Mouse (Mus musculus) hindbrain, embryonic 10.5 days (tissue): ENCODE results near the gene Cmbl. TPM values are rescaled to one million over a fixed set of nuclear protein-coding genes. Genes with fewer than 3 reads are reported as not detected.
"Not testable (repeated sequence)": the region's sequence is repeated elsewhere in the genome, so short reads cannot be mapped to it uniquely, and the experiment has no call there.

Experiments
- DNase-seq: peaks from one replicate; pipeline ENCODE4 v3.0.0-alpha.2; 2017; ENCODE audit warnings: low spot score
- H3K27ac ChIP-seq: fragments of 300-500 bp; sonication (generic); 2 replicates; pipeline ENCODE4 v1.5.1; 2016; ENCODE audit warnings: mild to moderate bottlenecking, moderate library complexity
- H3K27me3 ChIP-seq: fragments of 300-500 bp; sonication (generic); 2 replicates; pipeline ENCODE4 v1.6.1; 2016; ENCODE audit warnings: mild to moderate bottlenecking; ENCODE audit not compliant: poor library complexity, insufficient read depth, severe bottlenecking
- H3K36me3 ChIP-seq: fragments of 300-500 bp; sonication (generic); 2 replicates; pipeline ENCODE4 v1.6.1; 2016; ENCODE audit warnings: mild to moderate bottlenecking, moderate library complexity
- H3K4me1 ChIP-seq: fragments of 300-500 bp; sonication (generic); replicated peaks from 2 replicates; pipeline ENCODE4 v1.6.1; 2016; ENCODE audit warnings: mild to moderate bottlenecking
- H3K4me3 ChIP-seq: fragments of 300-500 bp; sonication (generic); 2 replicates; pipeline ENCODE4 v1.5.1; 2016; ENCODE audit warnings: mild to moderate bottlenecking, moderate library complexity
- H3K9me3 ChIP-seq: fragments of 300-500 bp; sonication (generic); 2 replicates; pipeline ENCODE4 v1.6.1; 2016; ENCODE audit warnings: mild to moderate bottlenecking, moderate library complexity
- WGBS: fragments of 180-500 bp; shearing (Covaris S2); methylation state at CpG from one replicate; pipeline ENCODE4 v1.1.7; 2016; 5-methylcytosine and 5-hydroxymethylcytosine counted together
- polyA plus RNA-seq: library from polyadenylated mRNA; unstranded; fragments of >200 nt; fragmentation: Nextera tagmentation; extraction: Ambion mirVana; gene quantifications from 2 replicates; pipeline ENCODE4 v1.2.1, GENCODE M21; 2016

The Cmbl gene
- polyA plus RNA-seq, 1 experiment from 2014 or later = 1.6 TPM

DNA sequence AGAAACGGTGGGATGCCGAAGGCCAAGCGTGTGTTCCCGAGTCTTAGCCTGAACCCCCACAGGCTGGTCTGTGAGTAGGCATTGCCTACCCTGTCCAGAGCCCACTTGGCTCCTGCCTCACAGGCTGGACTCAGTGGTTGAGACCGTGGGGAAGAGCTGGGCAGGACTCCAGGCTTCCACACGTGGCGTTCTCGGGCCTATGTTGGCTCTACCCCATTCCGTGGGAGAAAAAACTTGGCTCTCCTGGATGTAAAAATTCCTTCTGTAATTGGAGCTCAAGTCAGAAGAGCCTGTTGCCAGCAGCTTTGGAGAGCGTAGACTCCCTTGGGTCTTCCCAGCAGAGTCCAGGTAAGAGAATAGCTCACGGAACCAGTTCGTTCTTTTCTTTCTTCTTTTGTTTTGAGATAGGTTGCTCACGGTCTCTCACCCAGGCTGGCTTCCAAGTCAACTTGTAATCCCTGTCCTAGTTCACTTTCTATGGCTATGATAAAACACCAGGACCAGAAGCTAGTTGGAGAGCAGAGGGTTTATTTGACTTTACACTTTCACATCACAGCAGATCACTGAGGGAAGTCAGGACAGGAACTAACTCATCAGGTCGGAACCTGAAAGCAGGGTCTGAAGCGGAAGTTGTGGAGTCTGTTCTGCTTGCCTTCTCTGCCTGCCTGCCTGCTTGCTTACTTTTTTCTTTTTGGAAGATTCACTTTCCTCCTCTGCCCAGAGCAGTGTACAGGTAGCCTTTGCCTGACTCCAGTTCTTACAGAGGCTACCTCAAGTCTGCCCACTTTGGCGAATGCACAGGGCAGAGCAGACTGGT lies 6.9 kb downstream of the Cmbl start:
- Histone ChIP-seq H3K27me3 (no peaks in the 10 kb centered on the region), H3K9me3 (no peaks in the 10 kb centered on the region), H3K36me3 (no peaks in the 10 kb centered on the region), H3K27ac (0 out of 2 replicates have a peak overlapping the region, but pooled peaks have one; percentile 16), H3K4me1 (peaks cover 21% of the 10 kb centered on the region), H3K4me3 (no peak overlapping the region)
- 89% methylated on average over 16 of the region's 16 CpGs for whole genome bisulfite sequencing
- DNase-seq = no peak

DNA sequence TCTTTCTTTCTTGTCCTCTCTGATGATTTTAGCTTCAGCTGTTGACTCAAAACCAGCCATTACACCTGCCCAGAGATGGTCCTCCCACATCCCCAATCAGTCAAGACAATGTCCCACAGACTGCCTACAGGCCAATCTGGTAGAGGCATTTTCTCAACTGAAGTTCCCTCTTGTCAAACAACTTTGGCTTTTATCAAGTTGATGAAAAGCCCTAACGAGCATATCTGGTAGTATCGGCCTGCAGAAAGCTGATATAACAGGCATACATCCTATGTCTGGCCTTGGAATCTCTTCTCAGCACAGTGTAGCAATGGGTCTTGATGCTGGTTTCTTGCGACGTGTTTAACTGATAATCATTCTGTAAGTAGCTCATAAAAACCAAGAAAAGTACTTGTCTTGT lies 8.1 kb downstream of the Cmbl start:
- Histone ChIP-seq H3K27ac (no peak overlapping the region), H3K4me1 (peaks cover 19% of the 10 kb centered on the region), H3K27me3 (no peaks in the 10 kb centered on the region), H3K4me3 (no peak overlapping the region), H3K9me3 (no peaks in the 10 kb centered on the region), H3K36me3 (no peaks in the 10 kb centered on the region)
- 91% methylated on average over 4 of the region's 4 CpGs for WGBS
- no peak for DNase-seq

DNA sequence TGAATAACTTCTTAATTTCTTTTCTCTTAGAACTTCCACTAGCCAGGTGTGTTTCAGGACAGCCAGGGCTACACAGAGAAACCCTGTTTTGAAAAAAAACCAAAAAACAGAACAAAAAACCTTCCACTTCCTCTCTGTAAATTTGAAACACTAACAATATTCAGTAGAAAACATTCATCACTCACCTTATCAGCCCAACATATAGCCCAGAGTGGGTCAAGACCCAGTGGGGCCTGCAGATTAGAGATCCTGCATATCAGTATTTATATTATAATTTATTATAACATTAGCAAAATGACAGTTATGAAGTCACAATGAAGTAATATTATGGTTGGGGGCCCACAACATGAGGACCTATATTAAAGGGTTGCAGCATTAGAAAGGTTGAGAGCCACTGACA lies 8.5 kb downstream of the Cmbl start:
- Histone ChIP-seq H3K27ac (no peak overlapping the region), H3K4me1 (peaks cover 15% of the 10 kb centered on the region), H3K36me3 (no peaks in the 10 kb centered on the region), H3K4me3 (no peak overlapping the region), H3K9me3 (no peaks in the 10 kb centered on the region), H3K27me3 (no peaks in the 10 kb centered on the region)
- DNase-seq = no peak

DNA sequence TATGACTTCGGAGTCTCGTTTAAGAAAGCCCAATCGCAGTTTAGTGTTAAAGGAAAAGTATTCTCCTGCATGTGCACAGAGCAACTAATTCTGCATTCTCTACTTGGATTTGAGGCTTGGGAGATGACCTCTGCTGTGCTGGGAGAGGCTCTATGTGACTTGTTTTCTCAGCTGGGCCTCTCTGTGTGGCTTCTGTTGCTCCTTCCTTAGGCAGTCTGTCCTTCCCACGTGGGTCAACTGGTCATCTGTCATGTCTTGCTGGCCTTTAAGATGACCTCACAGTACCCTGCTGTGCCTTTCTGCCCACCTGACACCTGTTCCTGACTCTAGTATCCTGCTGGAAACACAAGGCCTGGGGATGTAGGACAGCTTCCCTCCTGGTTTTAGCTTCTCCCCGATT lies 10.9 kb downstream of the Cmbl start:
- no peak for DNase-seq
- Histone ChIP-seq H3K4me3 (no peak overlapping the region), H3K9me3 (no peaks in the 10 kb centered on the region), H3K36me3 (no peaks in the 10 kb centered on the region), H3K27ac (no peak overlapping the region), H3K4me1 (peaks cover 13% of the 10 kb centered on the region), H3K27me3 (no peaks in the 10 kb centered on the region)
- WGBS = 70% methylated on average over 5 of the region's 5 CpGs

DNA sequence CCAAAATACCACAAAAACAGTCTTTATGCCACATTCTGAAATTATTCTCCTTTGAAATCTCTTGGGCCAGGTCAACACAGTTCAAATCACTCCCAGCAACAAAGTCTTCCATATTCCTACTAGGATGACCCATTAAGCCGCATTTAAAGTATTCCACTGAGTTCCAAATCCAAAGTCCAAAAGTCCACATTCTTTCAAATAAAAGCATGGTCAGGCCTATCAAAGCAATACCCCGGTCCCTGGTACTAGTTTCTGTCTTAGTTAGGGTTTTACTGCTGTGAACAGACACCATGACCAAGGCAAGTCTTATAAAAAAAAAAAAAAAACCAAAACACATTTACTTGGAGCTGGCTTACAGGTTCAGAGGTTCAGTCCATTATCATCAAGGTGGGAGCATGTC lies 15.9 kb downstream of the Cmbl start:
- H3K9me3 ChIP-seq, DNase-seq, H3K36me3 ChIP-seq, H3K4me1 ChIP-seq, H3K4me3 ChIP-seq, H3K27ac ChIP-seq, H3K27me3 ChIP-seq: not testable (repeated sequence)
- WGBS = 90% methylated on average over 2 of the region's 2 CpGs

DNA sequence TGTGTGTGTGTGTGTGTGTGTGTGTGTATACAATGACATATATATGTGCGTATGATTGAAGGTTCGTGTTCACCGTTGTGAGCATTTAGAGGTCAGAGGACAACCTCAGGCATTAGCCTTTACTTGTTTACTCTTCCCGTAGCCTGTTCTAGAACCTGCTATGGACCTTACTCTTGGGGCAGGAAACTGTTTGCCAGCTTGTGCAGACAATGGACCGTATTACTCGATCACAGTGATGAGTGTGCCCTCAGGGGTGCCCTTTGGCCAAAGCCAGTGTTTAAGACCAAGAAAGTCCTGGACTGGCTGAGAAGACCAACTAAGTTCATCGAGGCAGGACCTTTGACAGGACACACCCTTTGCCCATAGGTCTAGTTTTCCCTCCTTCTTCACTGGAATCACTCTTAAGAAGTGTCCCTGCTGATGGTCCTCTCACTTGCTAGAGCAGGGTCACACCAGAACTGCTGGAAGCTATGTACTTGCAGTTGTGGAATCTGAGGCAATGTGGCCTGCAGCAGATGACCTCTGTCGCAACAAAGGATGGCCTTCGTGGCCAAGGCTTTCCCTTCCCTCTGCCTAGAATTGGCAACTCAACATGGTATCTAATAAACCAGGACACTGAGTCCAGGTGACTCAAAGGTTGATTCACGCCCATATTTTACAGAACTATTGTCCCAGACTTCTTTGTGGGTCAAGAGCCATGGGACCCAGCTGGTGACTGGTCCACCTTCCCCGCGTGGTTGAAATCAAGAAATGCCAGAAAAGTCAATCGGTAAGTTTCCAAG lies 18.3 kb downstream of the Cmbl start:
- Histone ChIP-seq H3K27ac (no peak overlapping the region), H3K4me1 (no peaks in the 10 kb centered on the region), H3K4me3 (no peak overlapping the region), H3K36me3 (peaks cover 2% of the 10 kb centered on the region), H3K9me3 (no peaks in the 10 kb centered on the region), H3K27me3 (no peaks in the 10 kb centered on the region)
- no peak for DNase-seq
- WGBS = 92% methylated on average over 13 of the region's 13 CpGs

DNA sequence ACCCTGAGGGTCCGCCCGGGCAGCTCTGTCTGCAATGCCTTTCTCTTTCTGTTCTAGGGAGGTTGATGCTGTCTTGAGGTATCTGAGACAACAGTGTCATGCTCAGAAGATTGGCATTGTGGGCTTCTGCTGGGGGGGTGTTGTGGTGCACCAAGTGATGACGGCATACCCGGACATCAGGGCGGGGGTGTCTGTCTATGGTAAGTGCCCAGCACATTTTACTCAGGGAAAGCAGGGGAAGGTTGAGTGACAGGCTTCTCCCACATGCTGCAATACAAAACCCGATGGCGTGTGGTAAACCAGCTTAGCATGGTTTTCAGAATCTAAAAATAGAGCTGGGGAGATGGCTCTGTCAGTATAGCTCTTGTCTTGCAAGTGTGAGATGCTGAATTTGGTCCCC lies 20.0 kb downstream of the Cmbl start:
- Histone ChIP-seq H3K4me1 (no peaks in the 10 kb centered on the region), H3K9me3 (no peaks in the 10 kb centered on the region), H3K4me3 (no peak overlapping the region), H3K36me3 (peaks cover 19% of the 10 kb centered on the region), H3K27ac (no peak overlapping the region), H3K27me3 (no peaks in the 10 kb centered on the region)
- DNase-seq = no peak
- 90% methylated on average over 7 of the region's 7 CpGs for WGBS

DNA sequence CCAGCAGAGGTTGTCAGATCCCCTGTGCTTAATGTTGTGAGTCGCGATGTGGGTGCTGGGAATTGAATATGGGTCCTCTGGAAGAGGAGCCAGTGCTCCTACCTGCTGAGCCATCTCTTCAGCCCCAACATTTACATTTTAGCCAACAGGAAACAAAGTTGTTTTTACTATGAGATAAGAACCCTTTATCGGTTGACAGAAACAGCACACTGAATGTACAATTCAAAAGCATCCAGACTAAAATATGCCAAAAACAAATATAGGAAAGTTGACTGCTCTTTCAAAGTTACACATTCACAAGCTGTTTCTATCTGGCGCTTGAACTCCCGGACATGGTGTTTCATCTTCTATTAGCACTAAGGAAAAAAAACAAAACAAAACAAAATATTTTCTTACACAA lies 20.9 kb downstream of the Cmbl start:
- peaks cover 28% of the 10 kb centered on the region for H3K36me3 ChIP-seq
- no peaks in the 10 kb centered on the region for H3K27me3 ChIP-seq
- 87% methylated on average over 5 of the region's 5 CpGs for WGBS
- DNase-seq = no peak
- no peak overlapping the region for H3K4me3 ChIP-seq
- no peak overlapping the region for H3K27ac ChIP-seq
- H3K4me1 ChIP-seq = no peaks in the 10 kb centered on the region
- no peaks in the 10 kb centered on the region for H3K9me3 ChIP-seq

DNA sequence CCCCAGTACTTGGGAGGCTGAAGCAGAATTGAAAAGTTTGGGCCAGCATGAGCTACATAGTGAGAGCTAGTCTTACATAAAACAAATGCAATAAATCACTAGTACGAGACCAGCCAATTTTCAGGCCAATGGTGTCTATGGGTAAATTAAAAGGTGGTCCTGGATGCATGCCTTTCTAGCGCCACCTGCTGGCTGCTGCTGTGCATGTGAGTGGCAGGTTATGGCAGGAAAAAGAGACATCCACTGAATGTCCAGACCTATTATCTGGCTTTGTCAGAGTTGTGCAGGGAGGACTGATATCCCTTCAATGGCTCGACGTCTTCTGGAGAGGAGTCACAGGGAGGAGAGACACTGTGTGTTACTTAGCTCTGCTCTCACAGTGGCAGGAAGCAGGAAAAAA lies 21.3 kb downstream of the Cmbl start:
- Histone ChIP-seq H3K27ac (no peak overlapping the region), H3K9me3 (no peaks in the 10 kb centered on the region), H3K4me3 (no peak overlapping the region), H3K27me3 (no peaks in the 10 kb centered on the region), H3K36me3 (peaks cover 32% of the 10 kb centered on the region), H3K4me1 (no peaks in the 10 kb centered on the region)
- WGBS = 18% methylated on average over 4 of the region's 4 CpGs
- peak; percentile 87 for DNase-seq

DNA sequence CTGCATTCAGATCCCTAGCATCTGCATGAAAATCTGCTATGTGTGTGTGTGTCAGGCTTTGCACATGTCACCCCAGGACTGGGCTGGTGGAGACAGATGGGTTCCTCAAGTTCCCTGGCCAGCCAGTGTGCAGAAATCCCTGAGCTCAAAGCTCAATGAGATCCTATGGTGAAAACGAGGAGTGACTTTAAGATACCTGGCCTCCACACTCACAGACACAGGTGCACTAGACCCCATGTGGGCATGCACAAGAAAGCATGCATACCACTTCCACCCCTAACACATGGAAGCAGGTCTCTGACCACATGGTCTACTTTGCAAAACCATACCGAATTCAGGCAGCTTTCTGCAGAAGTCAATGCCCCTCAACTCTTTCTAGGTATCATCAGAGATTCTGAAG lies 22.6 kb downstream of the Cmbl start:
- Histone ChIP-seq H3K9me3 (no peaks in the 10 kb centered on the region), H3K4me1 (no peaks in the 10 kb centered on the region), H3K4me3 (no peak overlapping the region), H3K27me3 (no peaks in the 10 kb centered on the region), H3K36me3 (peaks cover 45% of the 10 kb centered on the region), H3K27ac (no peak overlapping the region)
- DNase-seq = no peak
- 78% methylated on average over 2 of the region's 2 CpGs for WGBS

DNA sequence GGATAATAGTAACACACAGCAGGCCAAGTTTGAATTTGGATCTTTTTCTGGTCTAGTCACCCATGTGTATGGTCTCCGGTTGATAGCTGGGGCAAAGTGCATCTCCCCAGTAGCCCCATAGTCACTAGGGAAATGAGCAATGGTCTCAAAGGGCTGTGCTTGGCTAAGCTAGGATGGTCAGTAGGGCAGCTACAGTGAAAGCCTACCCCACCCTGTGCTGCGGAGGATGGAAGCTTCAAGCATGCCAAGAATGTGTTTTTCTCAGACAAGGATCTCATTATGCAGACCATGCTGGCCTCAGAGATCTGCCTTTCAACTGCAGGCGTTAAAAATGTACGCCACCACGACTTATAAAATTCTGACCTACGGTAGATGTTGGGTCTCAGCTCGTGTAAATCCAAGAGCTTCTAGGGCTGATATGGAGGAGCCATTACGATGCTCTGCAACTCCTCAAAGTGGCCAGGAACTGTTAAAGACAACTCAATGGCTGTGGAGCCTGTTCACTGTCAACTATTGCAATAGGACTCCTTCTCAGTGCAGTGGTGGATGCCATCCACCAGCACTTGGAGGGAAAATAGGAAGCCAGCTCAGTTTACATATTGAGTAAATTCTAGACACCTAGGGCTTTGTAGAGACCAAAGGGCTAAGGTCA lies 23.9 kb downstream of the Cmbl start:
- 73% methylated on average over 8 of the region's 8 CpGs for WGBS
- Histone ChIP-seq H3K4me1 (no peaks in the 10 kb centered on the region), H3K27ac (no peak overlapping the region), H3K27me3 (no peaks in the 10 kb centered on the region), H3K4me3 (no peak overlapping the region), H3K9me3 (no peaks in the 10 kb centered on the region), H3K36me3 (peaks cover 58% of the 10 kb centered on the region)
- no peak for DNase-seq

DNA sequence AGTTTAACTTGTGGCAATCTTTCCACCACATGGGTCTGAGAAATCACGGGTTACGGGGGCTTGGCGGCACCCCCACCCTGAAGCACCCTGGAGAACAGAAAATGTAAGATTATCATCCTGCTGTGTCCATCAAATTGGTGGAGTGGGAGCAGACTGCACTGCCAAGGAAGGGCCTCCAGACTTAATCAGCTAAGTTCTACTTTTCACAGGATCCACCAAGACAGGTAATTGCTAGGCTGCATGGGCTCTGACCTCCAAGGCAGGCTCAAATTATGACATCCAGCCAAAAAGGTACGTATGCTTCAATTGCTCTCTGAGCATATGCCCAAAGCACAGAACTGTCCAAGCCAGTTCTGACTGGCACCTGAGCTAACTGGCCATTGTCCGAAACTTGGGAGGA lies 25.0 kb downstream of the Cmbl start:
- 95% methylated on average over 5 of the region's 5 CpGs for WGBS
- Histone ChIP-seq H3K27me3 (no peaks in the 10 kb centered on the region), H3K27ac (no peak overlapping the region), H3K4me3 (no peak overlapping the region), H3K4me1 (no peaks in the 10 kb centered on the region), H3K9me3 (no peaks in the 10 kb centered on the region), H3K36me3 (peaks cover 68% of the 10 kb centered on the region)
- no peak for DNase-seq

DNA sequence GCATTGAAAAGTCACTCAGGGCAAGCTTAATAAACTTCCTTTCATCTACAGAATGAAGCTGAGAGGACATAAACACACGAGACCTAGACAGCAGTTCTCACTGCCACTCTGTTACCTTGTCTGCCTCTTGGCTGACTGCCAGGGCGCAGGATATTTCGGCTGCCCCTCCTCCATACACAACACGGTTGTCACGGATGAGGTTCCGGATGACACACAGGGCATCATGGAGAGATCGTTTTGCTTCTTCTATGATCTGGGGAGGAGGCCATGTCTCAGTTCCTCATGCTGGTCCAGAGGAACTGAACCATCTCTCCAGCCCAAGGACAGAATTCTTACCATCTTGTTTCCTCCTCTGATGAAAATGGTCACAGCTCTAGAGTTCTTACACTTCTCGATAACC lies 27.3 kb downstream of the Cmbl start:
- no peaks in the 10 kb centered on the region for H3K27me3 ChIP-seq
- no peak for DNase-seq
- WGBS = 92% methylated on average over 8 of the region's 8 CpGs
- H3K36me3 ChIP-seq = peaks cover 92% of the 10 kb centered on the region
- H3K27ac ChIP-seq = no peak overlapping the region
- no peak overlapping the region for H3K4me3 ChIP-seq
- no peaks in the 10 kb centered on the region for H3K4me1 ChIP-seq
- H3K9me3 ChIP-seq = no peaks in the 10 kb centered on the region
